Mouse (Mus musculus) spleen, postnatal 10 days (tissue): ENCODE results near the gene Pigw.

Source experiments
- DNase-seq, 2 experiments: peaks; one replicate each; pipeline ENCODE4 v3.0.0; 2021 to 2022; ENCODE audit warnings: low spot score in 2 of 2

The Pigw gene

GRCm38 (mm10) chr11:84879772-84880464 lies at the start of gene Pigw, which contains the start of gene Myo19:
TSS of gene Pigw (minus strand) at chr11:84880285.
TSS of gene Myo19 (plus strand) at chr11:84880148.
- DNase-seq, result peak; percentile 79 to 86

GRCm38 (mm10) chr11:84920981-84921380 lies 40.9 kb upstream of the Pigw start:
- DNase-seq, result no peak

GRCm38 (mm10) chr11:84919951-84920350 lies 39.9 kb upstream of the Pigw start:
- DNase-seq, result no peak

- peak; percentile 50 to 80 for DNase-seq
Measured at GRCm38 (mm10) chr11:84919276-84919675, 39.2 kb upstream of the Pigw start.

GRCm38 (mm10) chr11:84918425-84918824 lies 38.3 kb upstream of the Pigw start:
- DNase-seq, result peak; percentile 89 to 96

GRCm38 (mm10) chr11:84916703-84917300 lies 36.7 kb upstream of the Pigw start:
- no peak for DNase-seq

GRCm38 (mm10) chr11:84916053-84916702 lies 36.1 kb upstream of the Pigw start, which contains the start of gene Znhit3:
TSS of gene Znhit3 (minus strand) at chr11:84916366.
- peak; percentile 76 to 84 for DNase-seq

- DNase-seq, result no peak
Measured at GRCm38 (mm10) chr11:84914673-84915072, 34.6 kb upstream of the Pigw start.

- DNase-seq, result no peak
Measured at GRCm38 (mm10) chr11:84910411-84910810, 30.3 kb upstream of the Pigw start.

GRCm38 (mm10) chr11:84908480-84908879 lies 28.4 kb upstream of the Pigw start:
- DNase-seq, result no peak

GRCm38 (mm10) chr11:84907081-84907480 lies 27.0 kb upstream of the Pigw start:
- no peak for DNase-seq

GRCm38 (mm10) chr11:84904597-84905144 lies 24.6 kb upstream of the Pigw start:
- no peak for DNase-seq

GRCm38 (mm10) chr11:84893113-84893512 lies 13.0 kb upstream of the Pigw start:
- no peak for DNase-seq

GRCm38 (mm10) chr11:84891705-84892104 lies 11.6 kb upstream of the Pigw start:
- DNase-seq, result no peak

- no peak for DNase-seq
Measured at GRCm38 (mm10) chr11:84889492-84889891, 9.4 kb upstream of the Pigw start.

- no peak for DNase-seq
Measured at GRCm38 (mm10) chr11:84888025-84888424, 7.9 kb upstream of the Pigw start.

- DNase-seq, result no peak
Measured at GRCm38 (mm10) chr11:84886767-84887511, 6.9 kb upstream of the Pigw start.

- DNase-seq, result no peak
Measured at GRCm38 (mm10) chr11:84886236-84886635, 6.2 kb upstream of the Pigw start.

- no peak for DNase-seq
Measured at GRCm38 (mm10) chr11:84885238-84885637, 5.2 kb upstream of the Pigw start.

GRCm38 (mm10) chr11:84882346-84882745 lies 2.3 kb upstream of the Pigw start:
- no peak for DNase-seq

- DNase-seq, result no peak
Measured at GRCm38 (mm10) chr11:84880971-84881370, 886 bp upstream of the Pigw start.

- DNase-seq, result peak in 1 of 2 experiments; percentile 68
Measured at GRCm38 (mm10) chr11:84880465-84880961, 428 bp upstream of the Pigw start.
